Mouse (Mus musculus): ENCODE measurements around the gene Dand5. TPM values are rescaled to one million over a fixed set of nuclear protein-coding genes. Genes with fewer than 3 reads are reported as not detected.

The Dand5 gene
- polyA plus RNA-seq, 1 experiment, result 2.2 TPM

DNA sequence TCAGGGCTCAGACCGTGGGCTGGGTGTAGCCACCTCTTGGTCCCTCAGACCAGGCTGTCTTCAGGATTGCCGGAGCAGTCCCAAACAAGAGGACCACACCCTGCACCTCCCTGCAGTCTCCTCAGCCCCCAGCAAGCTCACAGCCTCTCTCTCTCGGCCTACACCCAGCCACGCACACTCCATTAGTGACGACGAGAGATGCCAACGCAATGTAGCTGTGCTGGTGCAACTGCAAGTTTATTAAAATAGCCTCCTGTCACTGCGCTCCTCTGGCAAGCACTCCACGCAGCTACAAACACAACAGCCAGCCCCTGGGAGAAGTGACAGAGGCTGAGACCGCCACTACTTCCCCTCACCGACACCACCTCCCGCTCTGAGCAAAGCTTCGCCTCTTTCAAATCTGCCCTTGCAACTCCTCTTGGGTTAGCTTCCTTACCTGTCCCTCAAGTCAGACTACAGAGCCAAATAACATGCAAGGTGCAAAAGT is 47.5 kb downstream of the Dand5 start:
- H3K4me3 ChIP-seq (replicated peaks; ENCODE audit: control insufficient read depth, low read depth, low read length), result no peak overlapping the region
- peaks cover 2% of the 10 kb centered on the region for H3K4me1 ChIP-seq (ENCODE audit: control insufficient read depth, insufficient read depth, low read length)
- WGBS, result 7% methylated on average over 13 of the region's 13 CpGs
- H3K27ac ChIP-seq (ENCODE audit: control insufficient read depth, insufficient read depth, low read depth, low read length, poor library complexity), result no peak overlapping the region
- TF ChIP-seq CTCF (IDR thresholded peaks at IDR 0.05; ENCODE audit: control insufficient read depth, insufficient read depth, low read length) (no peak), POLR2A (IDR thresholded peaks at IDR 0.05; ENCODE audit: borderline replicate concordance, control insufficient read depth, low read depth, low read length) (no peak)

DNA sequence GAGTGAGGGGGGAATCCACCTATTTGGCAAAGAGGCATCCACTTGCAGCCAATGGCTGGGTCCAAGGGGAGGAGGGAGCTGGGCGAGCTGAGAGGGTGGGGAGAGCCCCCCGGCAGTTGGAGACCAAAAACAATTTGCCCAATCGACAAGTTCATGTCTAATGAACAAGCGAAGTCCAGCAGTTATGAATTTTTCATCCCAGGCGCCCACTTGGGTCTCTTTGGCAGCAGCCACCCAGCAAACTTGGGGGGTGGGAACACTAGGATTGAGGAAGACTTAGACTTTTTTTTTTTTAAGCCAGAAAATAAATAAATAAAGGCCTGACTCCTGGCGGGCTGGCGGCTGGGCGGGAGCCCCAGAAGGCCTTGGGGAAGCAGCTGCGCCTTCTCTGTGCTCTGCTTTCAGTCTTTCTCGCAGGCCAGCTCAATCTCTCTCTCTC is 48.1 kb downstream of the Dand5 start:
- Histone ChIP-seq H3K4me3 (replicated peaks; ENCODE audit: control insufficient read depth, low read depth, low read length) (no peak overlapping the region), H3K4me1 (ENCODE audit: control insufficient read depth, insufficient read depth, low read length) (peaks cover 2% of the 10 kb centered on the region), H3K27ac (ENCODE audit: control insufficient read depth, insufficient read depth, low read depth, low read length, poor library complexity) (no peak overlapping the region)
- TF ChIP-seq CTCF (IDR thresholded peaks at IDR 0.05; ENCODE audit: control insufficient read depth, insufficient read depth, low read length) (no peak), POLR2A (IDR thresholded peaks at IDR 0.05; ENCODE audit: borderline replicate concordance, control insufficient read depth, low read depth, low read length) (no peak)
- WGBS, result 10% methylated on average over 10 of the region's 10 CpGs

DNA sequence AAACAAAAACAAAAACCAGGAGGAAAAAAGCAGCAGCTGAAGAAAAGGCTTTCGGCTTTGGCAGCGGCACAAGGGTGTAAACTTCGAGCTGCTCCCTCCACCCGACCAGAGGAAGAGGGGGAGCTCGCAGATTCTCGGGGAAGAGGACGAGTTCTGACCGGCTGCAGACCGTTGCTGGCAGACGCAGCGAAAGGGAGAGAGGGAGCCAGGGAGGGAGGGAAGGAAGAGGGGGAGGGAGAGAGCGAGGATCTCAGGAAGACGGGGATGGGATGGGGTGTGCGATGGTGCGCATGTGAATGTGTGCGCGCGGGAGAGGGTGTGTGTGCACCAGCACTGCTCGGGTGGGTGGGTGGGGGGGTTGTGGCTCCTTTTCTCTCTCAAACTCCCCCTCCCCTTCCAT is 48.8 kb downstream of the Dand5 start:
- Histone ChIP-seq H3K4me3 (replicated peaks; ENCODE audit: control insufficient read depth, low read depth, low read length) (peak overlapping the region; percentile 7), H3K4me1 (ENCODE audit: control insufficient read depth, insufficient read depth, low read length) (peaks cover 2% of the 10 kb centered on the region), H3K27ac (ENCODE audit: control insufficient read depth, insufficient read depth, low read depth, low read length, poor library complexity) (no peak overlapping the region)
- TF ChIP-seq POLR2A (IDR thresholded peaks at IDR 0.05; ENCODE audit: borderline replicate concordance, control insufficient read depth, low read depth, low read length) (no peak), CTCF (IDR thresholded peaks at IDR 0.05; ENCODE audit: control insufficient read depth, insufficient read depth, low read length) (no peak)
- under 1% methylated on average over 19 of the region's 19 CpGs for WGBS

DNA sequence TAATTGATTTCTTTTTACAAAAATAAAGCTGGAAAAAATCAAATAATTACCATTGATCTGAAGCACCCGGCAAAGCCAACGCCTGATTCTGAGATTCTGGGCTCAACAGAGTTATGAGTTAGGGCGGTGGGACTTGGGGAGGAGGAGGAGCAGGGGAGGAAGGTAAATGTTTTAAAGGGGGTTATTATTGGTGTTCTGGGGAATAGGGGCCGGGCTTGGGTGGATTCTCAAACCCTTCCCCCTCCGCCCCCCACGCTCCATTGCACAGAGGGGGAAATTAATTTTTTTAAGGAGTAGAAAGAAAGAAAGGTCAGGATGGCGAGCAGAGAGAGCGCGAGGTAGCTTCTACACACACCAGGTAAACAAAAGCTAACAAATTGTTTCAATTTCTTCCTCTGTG is 49.3 kb downstream of the Dand5 start:
- TF ChIP-seq POLR2A (IDR thresholded peaks at IDR 0.05; ENCODE audit: borderline replicate concordance, control insufficient read depth, low read depth, low read length) (no peak), CTCF (IDR thresholded peaks at IDR 0.05; ENCODE audit: control insufficient read depth, insufficient read depth, low read length) (no peak)
- Histone ChIP-seq H3K4me1 (ENCODE audit: control insufficient read depth, insufficient read depth, low read length) (peaks cover 2% of the 10 kb centered on the region), H3K4me3 (replicated peaks; ENCODE audit: control insufficient read depth, low read depth, low read length) (no peak overlapping the region), H3K27ac (ENCODE audit: control insufficient read depth, insufficient read depth, low read depth, low read length, poor library complexity) (no peak overlapping the region)
- WGBS, result 46% methylated on average over 9 of the region's 9 CpGs

DNA sequence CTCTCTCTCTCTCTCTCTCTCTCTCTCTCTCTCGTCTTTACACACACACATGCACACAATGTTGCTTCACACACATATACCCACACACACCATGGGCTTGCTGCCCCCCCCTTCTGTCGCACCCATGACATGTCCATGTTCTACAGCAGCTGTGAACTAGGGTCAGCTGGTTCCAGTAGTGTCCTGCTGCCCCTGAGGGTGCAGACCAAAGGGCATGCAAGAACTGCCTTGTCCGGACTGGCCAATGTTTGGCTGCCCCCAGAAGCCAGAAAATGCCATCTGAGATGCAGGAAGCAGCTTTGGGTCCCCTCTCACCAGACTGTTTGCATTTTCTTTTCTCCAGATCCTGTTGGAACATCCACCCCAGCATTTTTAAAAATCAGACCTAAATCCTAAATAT is 50.0 kb downstream of the Dand5 start:
- TF ChIP-seq CTCF (IDR thresholded peaks at IDR 0.05; ENCODE audit: control insufficient read depth, insufficient read depth, low read length) (no peak), POLR2A (IDR thresholded peaks at IDR 0.05; ENCODE audit: borderline replicate concordance, control insufficient read depth, low read depth, low read length) (no peak)
- no peak overlapping the region for H3K27ac ChIP-seq (ENCODE audit: control insufficient read depth, insufficient read depth, low read depth, low read length, poor library complexity)
- H3K4me1 ChIP-seq (ENCODE audit: control insufficient read depth, insufficient read depth, low read length), result peaks cover 2% of the 10 kb centered on the region
- 29% methylated on average over 3 of the region's 3 CpGs for WGBS
- no peak overlapping the region for H3K4me3 ChIP-seq (replicated peaks; ENCODE audit: control insufficient read depth, low read depth, low read length)

DNA sequence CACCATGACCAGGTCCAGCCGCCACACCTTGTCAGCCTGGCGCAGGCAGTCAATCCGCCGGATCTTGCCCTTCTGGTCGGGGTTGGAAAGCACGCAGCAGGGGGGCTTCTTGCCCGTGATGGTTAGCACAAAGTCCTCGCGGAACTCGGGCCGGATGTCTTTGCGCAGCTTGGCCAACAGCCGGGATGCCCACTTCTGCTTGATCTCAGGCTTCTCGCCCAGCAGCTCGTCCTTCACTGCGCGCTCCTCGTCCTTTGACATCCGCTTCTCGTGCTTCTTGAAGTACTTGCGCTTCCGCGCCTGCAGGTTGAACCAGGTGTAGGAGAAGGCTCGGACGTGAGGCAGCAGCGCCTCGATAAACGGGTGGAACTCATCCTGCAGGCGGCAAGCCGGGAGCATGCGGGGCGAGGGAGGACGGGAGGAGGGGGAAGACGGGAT is 50.7 kb downstream of the Dand5 start:
- 45% methylated on average over 34 of the region's 34 CpGs for WGBS
- TF ChIP-seq POLR2A (IDR thresholded peaks at IDR 0.05; ENCODE audit: borderline replicate concordance, control insufficient read depth, low read depth, low read length), result no peak

DNA sequence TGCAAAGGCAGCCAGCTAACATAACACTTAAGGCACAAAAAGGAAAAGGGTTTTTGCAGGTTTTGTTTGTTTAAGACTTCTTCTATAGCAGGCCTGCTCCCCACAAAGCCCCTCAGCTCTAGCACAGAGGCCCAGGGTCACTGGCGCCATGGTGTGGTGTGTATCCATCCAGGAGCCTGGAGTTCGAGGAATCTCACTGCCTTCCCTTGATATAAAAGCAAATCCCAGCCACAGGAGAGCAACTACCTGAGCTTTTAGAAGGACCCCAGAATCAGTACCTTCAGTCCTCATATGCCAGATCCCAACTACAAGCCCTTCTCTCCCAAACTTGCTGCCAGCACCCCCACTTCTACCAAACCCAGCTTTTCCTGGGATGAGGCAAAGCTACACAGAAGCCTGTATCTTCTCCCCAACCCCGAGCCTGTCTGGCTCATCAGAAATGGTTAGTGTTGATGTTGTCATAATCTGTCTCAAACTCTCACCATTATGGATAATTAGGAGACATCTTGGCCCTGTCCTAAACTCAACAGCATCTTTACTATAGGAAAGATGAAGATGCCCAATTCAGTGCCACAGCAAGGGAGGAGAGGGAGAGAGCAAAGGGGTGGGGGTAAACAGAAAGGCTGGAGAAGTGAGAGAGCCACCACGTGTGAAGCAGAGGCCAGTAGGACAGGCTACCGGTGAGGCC is 51.5 kb downstream of the Dand5 start:
- no peak overlapping the region for H3K27ac ChIP-seq (ENCODE audit: control insufficient read depth, insufficient read depth, low read depth, low read length, poor library complexity)
- 73% methylated on average over 5 of the region's 5 CpGs for WGBS
- peaks cover 2% of the 10 kb centered on the region for H3K4me1 ChIP-seq (ENCODE audit: control insufficient read depth, insufficient read depth, low read length)
- H3K4me3 ChIP-seq (replicated peaks; ENCODE audit: control insufficient read depth, low read depth, low read length), result no peak overlapping the region
- TF ChIP-seq POLR2A (IDR thresholded peaks at IDR 0.05; ENCODE audit: borderline replicate concordance, control insufficient read depth, low read depth, low read length), result no peak
- no peak for TF ChIP-seq CTCF (IDR thresholded peaks at IDR 0.05; ENCODE audit: control insufficient read depth, insufficient read depth, low read length)

More for the DNA sequence above, 50.7 kb downstream of the Dand5 start:
- no peak overlapping the region for H3K27ac ChIP-seq (ENCODE audit: control insufficient read depth, insufficient read depth, low read depth, low read length, poor library complexity)
- peaks cover 2% of the 10 kb centered on the region for H3K4me1 ChIP-seq (ENCODE audit: control insufficient read depth, insufficient read depth, low read length)
- H3K4me3 ChIP-seq (replicated peaks; ENCODE audit: control insufficient read depth, low read depth, low read length), result no peak overlapping the region

DNA sequence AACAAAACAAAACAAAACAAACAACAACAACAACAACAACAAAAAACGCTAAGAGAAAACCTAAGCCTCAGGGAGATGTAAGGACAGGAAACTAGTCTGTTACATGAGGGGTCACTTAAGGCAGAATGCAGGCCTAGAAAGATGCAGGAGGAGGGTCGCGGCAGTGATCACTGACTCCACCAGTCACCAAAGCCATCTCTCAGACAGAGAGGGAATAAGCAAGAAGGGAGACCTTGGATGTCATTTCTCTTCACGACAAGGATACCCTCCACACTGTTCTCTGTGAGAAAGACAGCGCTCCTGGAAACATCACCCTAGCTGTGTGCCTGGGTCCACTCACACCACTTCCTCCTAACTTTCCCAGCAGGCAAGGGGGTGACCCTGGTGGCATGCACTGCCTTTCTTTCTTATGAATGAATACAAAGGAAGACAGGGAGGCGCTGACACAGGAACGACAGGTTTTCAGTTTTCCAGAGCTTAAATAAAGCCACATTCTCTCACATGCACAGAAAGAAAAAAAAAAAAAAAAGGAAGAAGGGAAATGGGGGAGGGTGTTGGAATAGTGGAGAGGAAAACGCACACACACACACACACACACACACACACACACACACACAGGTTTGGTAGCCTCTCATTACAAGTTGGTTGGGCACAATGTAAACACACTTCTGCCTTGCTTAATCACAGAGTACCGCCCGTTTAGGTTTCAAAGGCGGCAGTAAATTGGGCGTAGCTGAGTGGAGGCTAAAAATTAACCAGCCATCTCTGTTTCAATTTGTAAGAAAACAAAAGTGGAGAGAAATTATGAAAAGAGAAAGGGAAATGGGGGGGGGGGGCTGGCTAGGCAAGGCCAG is 52.3 kb downstream of the Dand5 start:
- H3K27ac ChIP-seq (ENCODE audit: control insufficient read depth, insufficient read depth, low read depth, low read length, poor library complexity), result no peak overlapping the region
- no peaks in the 10 kb centered on the region; the same call in 1 of the 2 replicates for H3K4me1 ChIP-seq (ENCODE audit: control insufficient read depth, insufficient read depth, low read length)
- TF ChIP-seq POLR2A (IDR thresholded peaks at IDR 0.05; ENCODE audit: borderline replicate concordance, control insufficient read depth, low read depth, low read length), result no peak
- no peak for TF ChIP-seq CTCF (IDR thresholded peaks at IDR 0.05; ENCODE audit: control insufficient read depth, insufficient read depth, low read length)
- whole genome bisulfite sequencing, result 49% methylated on average over 12 of the region's 12 CpGs
- no peak overlapping the region for H3K4me3 ChIP-seq (replicated peaks; ENCODE audit: control insufficient read depth, low read depth, low read length)

Data from bone marrow, adult 2 months (tissue).